Mouse (Mus musculus): Measurements from ENCODE around the gene Actr2. TPM values are rescaled to one million over a fixed set of nuclear protein-coding genes. Genes with fewer than 3 reads are reported as not detected.

Gene Actr2
- polyA plus RNA-seq, 1 experiment from 2014 or later = 148 TPM

DNA sequence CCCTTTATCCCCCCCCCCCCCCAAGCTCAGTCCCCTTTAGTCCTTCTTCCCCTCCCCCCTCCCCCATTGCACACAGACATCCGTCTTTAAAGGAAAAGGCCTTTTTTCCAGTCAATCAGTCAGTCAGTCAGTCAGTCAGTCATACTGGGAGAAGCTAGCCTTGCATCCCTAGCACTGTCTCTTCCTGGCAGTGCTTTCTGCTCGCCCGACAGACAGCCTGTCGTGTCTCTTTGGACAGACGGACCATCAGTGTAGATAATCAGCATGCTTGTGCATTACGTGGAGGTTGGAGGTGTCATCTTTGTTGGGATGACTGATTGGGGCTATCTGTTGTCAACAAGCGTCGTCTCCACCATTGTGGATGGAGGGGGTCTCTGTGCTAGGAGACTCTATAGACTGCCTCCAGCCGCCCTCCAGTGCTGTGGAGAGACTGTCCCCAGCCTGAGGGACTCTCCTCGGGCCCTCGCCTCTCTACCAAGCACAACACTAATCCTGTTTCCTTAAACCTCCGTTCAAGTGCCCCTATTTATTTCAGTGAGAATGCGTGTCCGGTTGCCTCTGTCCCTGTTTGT, 89.7 kb downstream of the Actr2 start:
- H3K36me3 ChIP-seq (ENCODE audit: poor library complexity, severe bottlenecking) = peaks cover 63% of the 10 kb centered on the region
- H3K27ac ChIP-seq = no peak overlapping the region
- H3K9ac ChIP-seq = no peak overlapping the region
- no peak overlapping the region for H3K4me3 ChIP-seq
- H3K4me2 ChIP-seq = no peak overlapping the region
- no peaks in the 10 kb centered on the region for H3K27me3 ChIP-seq
- H3K4me1 ChIP-seq = no peaks in the 10 kb centered on the region
- peaks cover 40% of the 10 kb centered on the region for H3K9me3 ChIP-seq (replicated peaks)
- ATAC-seq = no peak
- WGBS = 91% methylated on average over 14 of the region's 14 CpGs

DNA sequence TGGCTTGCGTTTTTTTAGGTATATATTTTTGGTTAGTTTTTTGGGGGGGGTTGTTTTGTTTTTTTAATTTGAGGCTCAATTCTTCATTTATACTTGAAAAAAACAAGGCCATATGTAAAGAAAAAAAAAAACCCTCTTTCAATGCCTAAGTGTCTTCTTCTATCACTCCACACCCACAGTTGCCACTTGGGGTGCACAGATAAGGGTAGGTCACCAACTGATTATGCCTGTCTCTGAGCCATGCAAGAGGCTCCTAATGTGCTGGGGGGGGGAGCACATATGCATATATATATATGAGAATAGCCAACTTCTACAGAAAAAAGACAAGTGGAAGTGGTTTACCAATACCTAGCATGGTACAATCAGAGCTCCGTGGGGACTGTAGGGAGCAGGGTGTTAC, 90.3 kb downstream of the Actr2 start:
- H3K27ac ChIP-seq = no peak overlapping the region
- H3K36me3 ChIP-seq (ENCODE audit: poor library complexity, severe bottlenecking) = peaks cover 68% of the 10 kb centered on the region
- H3K4me3 ChIP-seq = no peak overlapping the region
- 94% methylated on average over 2 of the region's 2 CpGs for WGBS
- ATAC-seq = no peak
- H3K9me3 ChIP-seq (replicated peaks) = peaks cover 45% of the 10 kb centered on the region
- no peak overlapping the region for H3K9ac ChIP-seq
- no peaks in the 10 kb centered on the region for H3K27me3 ChIP-seq
- H3K4me2 ChIP-seq = no peak overlapping the region
- no peaks in the 10 kb centered on the region for H3K4me1 ChIP-seq

DNA sequence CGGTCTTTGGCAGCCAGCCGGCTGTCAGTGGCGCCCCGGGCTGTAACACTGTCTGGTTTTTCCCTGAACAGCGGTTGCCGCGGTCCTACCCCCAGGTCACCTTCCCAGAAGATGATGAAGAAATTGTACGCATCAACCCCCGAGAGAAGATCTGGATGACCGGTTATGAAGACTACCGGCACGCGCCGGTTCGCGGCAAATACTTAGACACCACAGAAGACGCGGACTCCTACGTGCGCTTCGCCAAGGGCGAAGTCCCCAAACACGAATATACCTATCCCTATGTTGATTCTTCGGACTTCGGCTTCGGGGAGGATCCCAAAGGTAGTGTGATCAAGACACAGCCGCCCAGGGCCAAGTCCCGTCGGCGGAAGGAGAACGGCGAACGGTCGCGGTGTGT, 92.0 kb downstream of the Actr2 start:
- H3K9ac ChIP-seq = no peak overlapping the region
- no peaks in the 10 kb centered on the region for H3K4me1 ChIP-seq
- H3K4me2 ChIP-seq = no peak overlapping the region
- no peak overlapping the region for H3K27ac ChIP-seq
- H3K27me3 ChIP-seq = no peaks in the 10 kb centered on the region
- no peak overlapping the region for H3K4me3 ChIP-seq
- H3K36me3 ChIP-seq (ENCODE audit: poor library complexity, severe bottlenecking) = peaks cover 79% of the 10 kb centered on the region
- peaks cover 45% of the 10 kb centered on the region for H3K9me3 ChIP-seq (replicated peaks)
- 0 out of 2 replicates have a peak, but pooled peaks have one; percentile 13 for ATAC-seq
- WGBS = 99% methylated on average over 35 of the region's 35 CpGs

DNA sequence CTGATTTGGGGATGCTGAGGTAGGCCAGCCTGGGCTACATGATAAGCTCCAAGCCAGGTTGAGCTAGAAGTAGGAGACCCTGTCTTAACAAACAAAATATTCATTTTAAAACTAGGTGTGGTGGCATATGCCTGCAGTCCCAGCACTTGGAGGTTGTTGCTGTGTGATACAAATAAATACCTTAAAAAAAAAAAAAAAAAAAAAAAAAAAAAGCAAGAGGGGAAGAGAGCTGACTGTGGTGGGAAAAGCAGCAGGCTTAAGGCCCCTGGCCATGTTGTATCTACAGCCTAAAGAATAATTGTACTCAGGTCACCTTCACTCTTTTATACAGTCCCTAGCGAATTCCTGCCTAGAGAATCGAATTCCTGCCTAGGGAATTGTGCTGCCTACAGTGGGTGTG, 93.8 kb downstream of the Actr2 start:
- H3K36me3 ChIP-seq (ENCODE audit: poor library complexity, severe bottlenecking) = peaks cover 78% of the 10 kb centered on the region
- no peak for ATAC-seq
- no peak overlapping the region for H3K4me2 ChIP-seq
- H3K4me1 ChIP-seq = no peaks in the 10 kb centered on the region
- peaks cover 45% of the 10 kb centered on the region for H3K9me3 ChIP-seq (replicated peaks)
- no peaks in the 10 kb centered on the region for H3K27me3 ChIP-seq
- H3K27ac ChIP-seq = no peak overlapping the region
- 97% methylated on average over 2 of the region's 2 CpGs for WGBS
- H3K9ac ChIP-seq = no peak overlapping the region
- H3K4me3 ChIP-seq = no peak overlapping the region

DNA sequence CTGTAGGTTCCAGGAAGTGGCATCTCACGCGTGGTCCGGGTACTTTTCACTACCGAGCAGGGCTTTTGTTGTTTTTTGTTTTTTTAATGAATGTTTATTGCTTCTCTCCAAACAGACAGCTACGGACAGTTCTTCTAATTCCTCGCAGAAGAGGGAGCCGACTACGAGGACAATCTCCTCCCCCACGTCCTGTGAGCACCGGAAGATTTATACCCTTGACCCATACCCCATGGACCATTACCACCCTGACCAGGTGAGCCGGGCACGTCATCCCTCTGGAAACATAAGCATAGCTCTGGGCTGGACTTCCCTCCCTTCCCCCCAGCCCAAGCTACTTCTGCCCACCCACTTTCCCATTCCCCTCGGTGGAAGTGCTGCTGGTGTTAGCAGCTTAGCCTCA, 94.8 kb downstream of the Actr2 start:
- no peak overlapping the region for H3K9ac ChIP-seq
- peaks cover 45% of the 10 kb centered on the region for H3K9me3 ChIP-seq (replicated peaks)
- ATAC-seq = no peak
- no peaks in the 10 kb centered on the region for H3K27me3 ChIP-seq
- peaks cover 75% of the 10 kb centered on the region for H3K36me3 ChIP-seq (ENCODE audit: poor library complexity, severe bottlenecking)
- H3K4me1 ChIP-seq = no peaks in the 10 kb centered on the region
- no peak overlapping the region for H3K27ac ChIP-seq
- no peak overlapping the region for H3K4me2 ChIP-seq
- no peak overlapping the region for H3K4me3 ChIP-seq
- WGBS = 98% methylated on average over 13 of the region's 13 CpGs

DNA sequence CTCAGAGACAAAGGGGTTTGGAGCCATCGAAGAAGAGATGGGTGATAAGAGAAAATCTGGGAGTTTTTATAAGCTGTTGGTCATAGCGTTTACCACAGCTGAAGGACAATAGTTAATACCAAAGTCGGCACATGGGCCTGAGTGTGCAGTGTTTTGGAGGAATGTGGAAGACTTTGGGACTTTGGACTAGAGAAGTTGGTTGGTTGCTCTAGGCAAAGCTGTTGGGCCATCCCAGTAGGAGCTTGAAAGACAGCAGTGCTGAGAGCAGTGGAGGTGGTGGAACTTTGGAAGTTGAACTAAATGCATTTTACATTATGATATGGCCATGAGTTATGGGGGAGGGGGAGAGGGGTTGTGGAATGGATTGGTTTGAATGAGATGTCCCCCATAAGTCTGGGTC, 99.3 kb downstream of the Actr2 start:
- Histone ChIP-seq H3K27me3 (no peaks in the 10 kb centered on the region), H3K4me1 (no peaks in the 10 kb centered on the region), H3K4me3 (no peak overlapping the region), H3K9ac (no peak overlapping the region), H3K9me3 (replicated peaks) (peaks cover 8% of the 10 kb centered on the region), H3K36me3 (ENCODE audit: poor library complexity, severe bottlenecking) (peaks cover 61% of the 10 kb centered on the region), H3K27ac (no peak overlapping the region), H3K4me2 (no peak overlapping the region)
- ATAC-seq = no peak
- 95% methylated on average over 3 of the region's 3 CpGs for WGBS

Other genes starting within 250 kb of the Actr2 start
- gene Spred2, start 188.5 kb downstream of the Actr2 start, polyA plus RNA-seq (2015; fragmentation: Nextera tagmentation; extraction: Ambion mirVana) = 6.9 and 7.6 TPM in 2 replicates
- 275 and 300 TPM in 2 replicates for gene Rab1a, start 88.5 kb upstream of the Actr2 start, polyA plus RNA-seq (2015; fragmentation: Nextera tagmentation; extraction: Ambion mirVana)
- gene Cep68, start 136.5 kb upstream of the Actr2 start, polyA plus RNA-seq (2015; fragmentation: Nextera tagmentation; extraction: Ambion mirVana) = 25.0 and 30.9 TPM in 2 replicates
- gene Slc1a4, start 219.8 kb upstream of the Actr2 start, polyA plus RNA-seq (2015; fragmentation: Nextera tagmentation; extraction: Ambion mirVana) = 26.0 and 30.2 TPM in 2 replicates